Mouse (Mus musculus) fat pad, adult 2 months (tissue): Measurements from ENCODE around the gene Card19.
A peak's percentile ranks its signal among the peaks of the same experiment; 100 is the strongest.

Experiments used
- DNase-seq: peaks from one replicate; pipeline ENCODE4 v3.0.0-alpha.2; 2011; ENCODE audit warnings: low read depth, low spot score; ENCODE audit errors: extremely low read depth

The Card19 gene

DNA sequence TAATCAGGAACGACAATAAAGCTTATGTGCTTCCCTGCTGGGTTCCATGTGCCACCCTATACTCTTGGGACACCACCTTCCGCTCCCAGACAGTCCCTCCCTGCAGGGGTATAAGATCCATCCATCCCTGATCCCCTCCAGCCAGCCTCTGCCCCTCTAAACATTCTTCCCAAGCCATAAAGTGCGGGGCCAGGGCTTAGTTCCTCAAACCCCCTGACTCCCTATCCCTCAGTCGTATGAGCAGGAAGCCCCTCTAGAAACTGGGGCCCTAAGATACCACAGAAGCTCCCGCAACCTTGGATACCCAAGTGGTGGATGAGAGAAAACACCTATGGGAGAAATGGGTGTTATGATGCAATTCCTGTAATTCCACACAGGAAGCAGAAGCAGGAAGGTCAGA lies 19.6 kb downstream of the Card19 start:
- DNase-seq, result no peak

DNA sequence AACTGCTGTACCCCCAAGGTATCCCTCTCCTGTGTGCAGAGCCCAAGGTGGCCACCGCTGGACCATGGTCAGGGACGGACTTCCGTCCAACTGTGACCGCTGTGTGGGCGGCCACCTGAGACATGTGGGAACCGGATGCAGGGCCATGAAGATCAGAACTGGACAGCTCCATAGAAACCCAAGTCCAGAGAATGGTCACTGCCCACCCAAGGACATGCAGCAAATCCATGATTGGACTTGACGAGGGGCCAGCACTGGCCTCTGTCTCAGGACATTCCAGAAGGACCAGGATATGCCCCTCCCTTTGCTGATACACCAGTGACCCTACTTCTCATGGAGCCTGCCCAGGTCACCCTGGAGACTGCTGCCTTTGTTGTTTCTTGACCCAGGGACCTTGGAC lies 20.2 kb downstream of the Card19 start:
- DNase-seq, result no peak

DNA sequence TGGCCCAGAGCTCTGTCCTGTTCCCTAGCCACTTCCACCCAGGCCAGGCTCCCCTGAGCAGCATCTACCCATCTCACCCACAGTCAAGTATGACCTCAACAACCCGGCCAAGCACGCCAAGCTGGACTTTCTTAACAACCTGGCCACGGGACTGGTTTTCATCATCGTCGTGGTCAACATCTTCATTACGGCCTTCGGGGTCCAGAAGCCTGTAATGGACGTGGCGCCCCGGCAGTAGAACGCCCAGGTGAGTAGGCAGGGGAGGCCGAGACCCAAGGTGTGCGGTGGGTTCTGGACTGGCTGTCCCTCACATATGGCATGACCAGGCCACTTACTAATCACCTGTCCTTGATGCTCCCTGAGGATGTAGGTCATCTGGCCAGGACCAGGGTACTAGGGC lies 21.0 kb downstream of the Card19 start:
- DNase-seq, result no peak

- no peak for DNase-seq
Observed at GRCm38 (mm10) chr13:49193650-49194049, 22.2 kb downstream of the Card19 start.

DNA sequence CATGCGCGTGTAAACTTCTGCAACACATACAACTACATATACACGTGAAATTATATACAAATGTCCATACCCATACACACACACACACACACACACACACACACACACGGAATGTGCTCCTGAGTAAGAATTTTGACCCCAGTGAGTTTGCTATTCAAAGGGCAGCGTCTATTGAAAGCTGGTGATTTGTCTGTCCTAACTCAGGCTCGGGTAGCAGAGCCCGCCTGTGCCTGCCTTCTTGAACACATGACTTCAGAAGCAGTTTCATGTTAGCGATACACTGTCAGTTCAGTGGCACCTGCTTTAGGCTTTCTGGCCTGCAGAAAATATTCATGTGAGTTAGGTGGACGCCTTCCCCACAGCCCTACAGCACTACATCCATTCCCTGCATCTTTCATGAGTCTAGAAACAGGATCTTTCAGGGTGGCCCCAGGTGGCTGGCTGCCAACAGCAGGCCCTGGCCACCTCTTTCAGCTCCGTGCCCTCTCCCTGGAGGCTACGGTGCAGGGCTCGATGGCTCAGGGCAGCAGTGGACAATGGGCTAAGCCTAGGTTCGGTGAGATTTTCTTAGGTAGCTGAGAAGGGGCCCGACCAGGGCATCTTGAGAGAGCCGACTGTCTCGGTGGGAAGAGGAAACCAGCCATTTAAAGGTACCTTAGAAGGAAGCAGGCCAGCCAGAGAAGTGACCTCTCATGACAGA lies 23.5 kb downstream of the Card19 start:
- no peak for DNase-seq

DNA sequence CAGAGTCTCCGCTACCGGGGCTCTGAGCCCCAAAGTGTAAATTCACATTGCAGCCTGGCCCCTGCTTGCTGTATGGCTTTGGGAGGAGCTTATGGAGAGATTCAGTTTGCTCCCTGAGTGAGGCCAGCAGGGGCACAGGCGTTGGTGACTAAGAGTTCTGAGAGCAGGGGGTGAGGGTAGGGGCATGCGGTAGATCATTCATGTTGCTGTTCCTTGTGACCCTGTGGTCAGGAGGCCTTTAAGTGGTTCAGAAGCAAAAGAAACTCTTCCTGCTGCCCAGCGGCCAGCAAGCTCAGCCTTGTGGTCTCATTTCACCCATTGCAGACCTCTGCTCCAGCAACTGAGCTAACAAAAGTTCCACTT lies 24.2 kb downstream of the Card19 start:
- DNase-seq, result no peak

- DNase-seq, result no peak
Observed at GRCm38 (mm10) chr13:49190876-49191672, 24.8 kb downstream of the Card19 start.

DNA sequence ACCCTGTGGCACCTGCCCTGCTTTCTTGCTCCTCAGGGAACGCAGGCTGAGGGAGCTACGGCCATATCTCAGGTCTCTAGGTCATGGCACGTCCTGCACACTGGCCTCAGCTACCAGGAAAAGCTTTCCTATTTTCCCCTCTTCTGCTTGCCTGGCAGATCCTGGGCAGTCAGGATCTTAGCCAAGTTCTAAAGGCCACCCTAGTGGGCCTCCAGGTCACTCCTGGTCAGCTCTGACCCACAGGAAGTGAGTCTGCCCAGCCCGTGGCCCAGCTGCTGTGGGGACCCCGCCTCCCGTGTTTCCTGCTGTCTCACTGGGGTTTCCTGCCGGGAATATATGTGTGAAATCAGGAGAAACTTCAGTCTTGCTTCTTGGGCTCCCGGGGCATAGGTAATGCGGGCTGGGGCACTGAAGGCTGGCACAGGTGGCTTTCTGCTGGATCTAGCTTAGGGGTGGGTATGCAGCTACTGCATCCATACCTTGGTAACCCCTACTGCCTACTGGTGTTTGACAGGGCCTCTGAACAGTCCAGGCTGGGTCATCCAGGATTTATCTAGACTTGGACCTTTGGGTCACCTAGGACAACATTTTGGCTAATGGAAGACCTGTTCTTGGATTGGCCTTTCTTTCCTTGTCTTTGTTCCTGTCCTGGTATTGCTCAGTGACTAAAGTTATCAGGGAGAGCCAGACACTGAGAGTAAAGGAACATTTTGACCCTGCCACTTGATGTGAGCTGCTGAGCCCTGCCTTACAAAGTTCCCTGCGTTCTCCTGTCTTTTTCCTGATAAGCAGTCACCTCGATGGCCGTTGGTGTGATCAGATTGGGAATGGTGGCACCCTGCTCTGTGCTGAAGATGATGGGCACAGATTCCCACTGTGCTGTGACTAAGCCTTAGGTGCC lies 25.6 kb downstream of the Card19 start:
- DNase-seq, result no peak

- DNase-seq, result no peak
Observed at GRCm38 (mm10) chr13:49188966-49189360, 26.9 kb downstream of the Card19 start.

GRCm38 (mm10) chr13:49188219-49188965 lies 27.4 kb downstream of the Card19 start:
- no peak for DNase-seq

GRCm38 (mm10) chr13:49187288-49188218 lies 28.3 kb downstream of the Card19 start, which contains the start of gene Ninj1:
Gene Ninj1 (plus strand): TSS chr13:49187485.
- DNase-seq, result no peak

DNA sequence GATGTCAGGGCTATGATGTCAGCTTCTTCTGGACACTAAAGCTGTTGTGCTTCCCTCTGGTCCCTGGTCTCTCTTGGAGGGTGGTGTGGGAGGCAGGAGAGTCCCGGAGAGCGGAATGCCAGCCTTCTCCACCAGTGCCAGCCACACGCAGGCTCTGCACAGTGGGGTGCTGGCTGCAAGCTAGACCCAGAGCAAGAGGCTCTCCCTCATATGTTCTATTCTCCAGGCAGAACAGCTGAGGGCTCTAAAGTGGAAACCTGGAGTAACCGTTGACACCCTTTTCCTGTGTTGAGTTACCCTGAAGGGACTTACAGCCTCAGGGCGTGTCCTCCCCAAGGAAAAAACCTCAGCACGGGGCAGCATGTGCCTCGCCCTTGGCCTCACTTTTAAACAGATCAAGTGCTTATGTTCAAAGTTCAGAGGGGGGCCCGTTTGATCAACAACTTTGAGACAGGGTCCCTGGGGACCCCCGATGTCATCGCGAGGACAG lies 29.0 kb downstream of the Card19 start:
- DNase-seq, result no peak

- DNase-seq, result peak; percentile 36
Observed at GRCm38 (mm10) chr13:49183646-49184045, 32.2 kb downstream of the Card19 start.

DNA sequence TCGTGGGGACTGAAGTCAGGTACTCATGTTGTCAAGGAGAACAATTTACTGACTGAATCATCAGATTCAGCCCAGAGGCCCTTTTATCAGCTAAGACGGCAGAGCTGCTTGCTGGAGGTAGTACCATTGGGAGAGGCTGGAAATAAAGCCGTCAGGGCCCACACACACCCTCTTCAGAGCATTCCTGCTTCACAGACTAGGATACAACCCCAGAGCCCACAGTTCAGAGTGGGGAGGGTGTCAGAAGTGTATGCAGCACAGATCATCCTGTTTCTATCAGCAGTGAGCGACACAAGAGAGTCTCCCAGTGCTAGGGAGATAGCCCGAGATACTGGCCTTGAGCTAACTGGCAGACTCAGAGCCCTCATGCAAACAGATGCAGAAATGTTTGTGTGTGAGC lies 32.7 kb downstream of the Card19 start:
- no peak for DNase-seq

DNA sequence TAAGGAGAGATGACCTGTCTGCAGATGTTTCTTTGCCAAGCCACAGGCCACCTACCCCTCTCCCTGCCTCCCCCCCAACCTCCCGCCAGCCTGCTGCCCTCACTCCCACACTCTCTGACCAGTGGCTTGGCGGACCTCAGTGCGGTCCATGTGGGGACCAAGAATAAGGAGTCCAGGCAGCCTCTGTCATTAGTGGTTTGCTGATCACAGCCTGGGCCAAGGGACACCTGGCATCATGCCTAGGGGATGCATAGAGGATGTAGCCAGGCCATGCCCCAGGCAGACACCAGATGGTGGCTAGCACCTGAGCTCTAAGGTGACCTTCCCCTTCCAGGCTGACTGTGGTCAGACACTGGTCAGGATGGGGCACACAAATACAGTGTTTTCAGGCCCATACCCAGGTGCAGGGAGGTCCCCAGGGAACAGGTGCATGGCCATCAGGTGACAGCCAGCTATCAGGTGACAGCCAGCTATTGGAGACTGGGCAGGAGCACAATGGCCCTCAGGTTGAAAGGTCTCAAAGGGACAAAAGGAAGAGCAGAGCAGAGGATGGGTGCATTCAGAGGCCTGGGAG lies 34.3 kb downstream of the Card19 start:
- DNase-seq, result no peak

- no peak for DNase-seq
Observed at GRCm38 (mm10) chr13:49180691-49181090, 35.1 kb downstream of the Card19 start.

DNA sequence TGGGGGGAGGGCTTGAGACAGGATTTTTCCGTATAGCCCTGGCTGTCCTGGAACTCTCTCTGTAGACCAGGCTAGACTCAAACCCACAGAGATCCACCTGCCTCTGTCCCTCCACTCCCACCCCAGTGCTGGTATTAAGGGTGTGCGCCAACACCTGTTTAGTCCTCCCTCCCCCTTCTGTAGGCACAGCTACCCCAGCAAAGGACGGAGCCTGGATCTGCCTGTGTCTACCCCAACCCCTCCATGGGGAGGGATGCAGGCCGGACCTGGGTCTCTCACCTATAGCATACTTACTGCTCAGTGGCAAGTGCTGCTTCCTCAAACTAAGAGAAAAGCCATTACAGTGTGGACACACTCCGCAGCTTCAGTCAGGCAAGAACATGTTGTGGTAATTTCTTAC lies 35.6 kb downstream of the Card19 start:
- no peak for DNase-seq

DNA sequence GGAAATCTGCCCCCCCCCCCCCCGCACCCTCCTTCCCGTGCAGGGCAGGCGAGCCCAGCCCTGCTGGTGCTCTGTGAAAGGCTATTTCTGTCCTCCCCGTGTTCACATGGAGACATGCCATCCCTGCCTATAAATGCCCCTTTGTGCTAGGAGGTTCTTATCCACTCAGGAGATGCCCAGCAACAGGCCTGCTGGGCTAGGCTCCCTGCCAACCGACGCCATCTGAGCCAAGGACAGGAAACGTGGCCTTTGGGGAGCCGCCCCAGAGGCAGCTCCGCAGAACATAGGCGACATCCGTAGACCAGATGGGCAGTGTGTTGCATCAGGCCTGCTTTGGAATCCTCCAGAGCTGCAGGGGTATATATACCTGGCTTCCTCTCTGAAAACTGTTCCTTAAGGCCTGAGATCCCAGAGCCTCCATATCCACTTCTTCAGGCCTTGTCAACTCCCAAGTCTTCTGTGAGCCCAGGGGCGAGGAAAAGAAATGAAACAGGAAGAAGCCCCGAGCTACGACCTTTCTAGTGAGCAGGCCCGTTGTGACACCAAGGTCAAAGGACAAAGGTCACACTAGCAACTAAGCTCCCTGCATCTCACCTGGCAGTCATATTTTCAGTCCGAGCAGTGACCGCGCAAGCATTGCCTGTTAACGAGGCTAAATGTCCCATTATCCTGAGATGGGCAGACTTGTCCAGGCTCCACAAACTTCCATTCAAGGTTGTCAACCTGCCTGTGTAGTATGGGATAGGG lies 36.8 kb downstream of the Card19 start:
- no peak for DNase-seq

DNA sequence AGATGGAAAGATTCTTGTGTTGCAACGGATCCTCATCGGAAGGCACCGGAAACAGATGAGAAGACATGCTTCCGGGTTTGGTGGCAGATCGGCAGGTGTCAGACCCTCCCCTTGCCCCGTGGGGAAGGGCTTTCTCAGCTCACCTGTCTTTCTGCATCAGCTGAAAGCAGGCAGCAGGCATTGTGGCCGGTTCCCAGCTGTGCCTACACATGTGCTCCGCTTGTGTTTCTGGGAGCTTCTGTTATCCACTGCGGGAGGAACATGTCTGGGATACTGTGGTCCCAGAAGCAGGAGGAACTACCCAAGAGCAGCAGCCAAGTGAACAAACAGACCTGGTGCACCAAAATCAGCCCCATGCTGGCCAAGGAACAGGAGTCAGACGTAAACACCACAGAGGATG lies 40.3 kb downstream of the Card19 start:
- no peak for DNase-seq
